Mouse (Mus musculus): ENCODE data around the gene Gm4792.

GRCm38 (mm10) chr10:94318574-94318973 lies 20.1 kb upstream of the Gm4792 start:
- TF ChIP-seq CEBPB (IDR thresholded peaks at IDR 0.05; ENCODE audit: low read depth) = no peak
- no peak for TF ChIP-seq CTCF (IDR thresholded peaks at IDR 0.05; ENCODE audit: control insufficient read depth, insufficient read depth, insufficient read length)
- no peak for TF ChIP-seq USF1 (IDR thresholded peaks at IDR 0.05; ENCODE audit: low read depth)
- no peak for TF ChIP-seq MYOG (IDR thresholded peaks at IDR 0.05; ENCODE audit: control insufficient read depth, extremely low read depth, insufficient read length)
- no peak for TF ChIP-seq FOSL1 (IDR thresholded peaks at IDR 0.05; ENCODE audit: insufficient read depth, low read length, poor library complexity, severe bottlenecking)
- no peak for TF ChIP-seq MAX (IDR thresholded peaks at IDR 0.05)
